Mouse (Mus musculus): ENCODE measurements around the gene Glod4. TPM values are rescaled to one million over a fixed set of nuclear protein-coding genes. Genes with fewer than 3 reads are reported as not detected.

Glod4 gene
- polyA plus RNA-seq, 1 experiment from 2014 or later = 126 TPM

- Histone ChIP-seq H3K27ac (ENCODE audit: low read length) (no peak overlapping the region), H3K9ac (ENCODE audit: low read length) (no peak overlapping the region), H3K4me2 (ENCODE audit: low read depth, low read length) (no peak overlapping the region), H3K27me3 (ENCODE audit: control insufficient read depth, insufficient read depth, low read depth, low read length) (no peaks in the 10 kb centered on the region), H3K4me1 (replicated peaks; ENCODE audit: control insufficient read depth, insufficient read depth, low read length) (peaks cover 7% of the 10 kb centered on the region), H3K9me3 (ENCODE audit: control insufficient read depth, low read length) (no peaks in the 10 kb centered on the region), H3K4me3 (ENCODE audit: low read length) (no peak overlapping the region), H3K36me3 (ENCODE audit: control insufficient read depth, insufficient read depth, low read length) (peaks cover 2% of the 10 kb centered on the region; the same call in 1 of the 2 replicates)
- ATAC-seq (ENCODE audit: low read depth) = no peak
- 86% methylated on average over 8 of the region's 8 CpGs for WGBS
Observed at GRCm38 (mm10) chr11:76093610-76094009, 149.9 kb downstream of the Glod4 start.

DNA sequence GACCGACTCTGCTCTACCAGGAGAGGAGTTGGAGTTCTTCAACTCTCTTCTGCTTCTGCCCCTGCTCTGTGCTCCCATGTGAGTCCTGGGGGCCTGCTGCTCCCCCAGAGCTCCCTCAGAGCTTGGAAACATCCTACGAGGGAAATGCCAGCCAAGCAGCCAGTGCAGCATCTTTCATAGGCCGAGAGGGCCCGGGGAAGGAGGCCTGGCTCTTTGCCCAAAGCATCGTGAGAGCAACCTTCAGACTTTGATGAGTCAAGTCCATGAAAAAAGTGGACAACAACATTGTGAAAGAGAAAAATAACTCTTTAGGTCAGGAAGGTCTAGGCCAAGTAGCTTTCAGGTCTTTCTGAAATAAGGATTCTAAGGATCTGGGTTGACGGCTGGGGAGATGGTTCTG is 153.7 kb downstream of the Glod4 start:
- Histone ChIP-seq H3K27ac (ENCODE audit: low read length) (no peak overlapping the region), H3K4me2 (ENCODE audit: low read depth, low read length) (no peak overlapping the region), H3K9me3 (ENCODE audit: control insufficient read depth, low read length) (no peaks in the 10 kb centered on the region), H3K36me3 (ENCODE audit: control insufficient read depth, insufficient read depth, low read length) (peaks cover 2% of the 10 kb centered on the region), H3K4me3 (ENCODE audit: low read length) (no peak overlapping the region), H3K9ac (ENCODE audit: low read length) (no peak overlapping the region), H3K4me1 (replicated peaks; ENCODE audit: control insufficient read depth, insufficient read depth, low read length) (peaks cover 4% of the 10 kb centered on the region; the same call in 1 of the 2 replicates), H3K27me3 (ENCODE audit: control insufficient read depth, insufficient read depth, low read depth, low read length) (no peaks in the 10 kb centered on the region)
- ATAC-seq (ENCODE audit: low read depth) = no peak
- WGBS = 58% methylated on average over 6 of the region's 6 CpGs

- Histone ChIP-seq H3K9me3 (ENCODE audit: control insufficient read depth, low read length) (no peaks in the 10 kb centered on the region), H3K4me3 (ENCODE audit: low read length) (no peak overlapping the region), H3K4me1 (replicated peaks; ENCODE audit: control insufficient read depth, insufficient read depth, low read length) (peaks cover 4% of the 10 kb centered on the region; the same call in 1 of the 2 replicates), H3K27ac (ENCODE audit: low read length) (no peak overlapping the region), H3K27me3 (ENCODE audit: control insufficient read depth, insufficient read depth, low read depth, low read length) (no peaks in the 10 kb centered on the region), H3K4me2 (ENCODE audit: low read depth, low read length) (no peak overlapping the region), H3K9ac (ENCODE audit: low read length) (no peak overlapping the region), H3K36me3 (ENCODE audit: control insufficient read depth, insufficient read depth, low read length) (peaks cover 2% of the 10 kb centered on the region)
- ATAC-seq (ENCODE audit: low read depth) = no peak
- 74% methylated on average over 4 of the region's 4 CpGs for WGBS
Observed at GRCm38 (mm10) chr11:76088506-76088905, 155.0 kb downstream of the Glod4 start.

GRCm38 (mm10) chr11:76085898-76086591 is 157.5 kb downstream of the Glod4 start:
- 75% methylated on average over 5 of the region's 5 CpGs for WGBS
- no peak overlapping the region for H3K27ac ChIP-seq (ENCODE audit: low read length)

GRCm38 (mm10) chr11:76084943-76085342 is 158.6 kb downstream of the Glod4 start:
- WGBS = 86% methylated on average over 1 of the region's 1 CpGs

More at GRCm38 (mm10) chr11:76085898-76086591, 157.5 kb downstream of the Glod4 start:
- Histone ChIP-seq H3K9me3 (ENCODE audit: control insufficient read depth, low read length) (no peaks in the 10 kb centered on the region), H3K9ac (ENCODE audit: low read length) (no peak overlapping the region), H3K27me3 (ENCODE audit: control insufficient read depth, insufficient read depth, low read depth, low read length) (no peaks in the 10 kb centered on the region), H3K4me1 (replicated peaks; ENCODE audit: control insufficient read depth, insufficient read depth, low read length) (no peaks in the 10 kb centered on the region), H3K4me3 (ENCODE audit: low read length) (no peak overlapping the region), H3K36me3 (ENCODE audit: control insufficient read depth, insufficient read depth, low read length) (peaks cover 6% of the 10 kb centered on the region), H3K4me2 (ENCODE audit: low read depth, low read length) (no peak overlapping the region)
- no peak for ATAC-seq (ENCODE audit: low read depth)

DNA sequence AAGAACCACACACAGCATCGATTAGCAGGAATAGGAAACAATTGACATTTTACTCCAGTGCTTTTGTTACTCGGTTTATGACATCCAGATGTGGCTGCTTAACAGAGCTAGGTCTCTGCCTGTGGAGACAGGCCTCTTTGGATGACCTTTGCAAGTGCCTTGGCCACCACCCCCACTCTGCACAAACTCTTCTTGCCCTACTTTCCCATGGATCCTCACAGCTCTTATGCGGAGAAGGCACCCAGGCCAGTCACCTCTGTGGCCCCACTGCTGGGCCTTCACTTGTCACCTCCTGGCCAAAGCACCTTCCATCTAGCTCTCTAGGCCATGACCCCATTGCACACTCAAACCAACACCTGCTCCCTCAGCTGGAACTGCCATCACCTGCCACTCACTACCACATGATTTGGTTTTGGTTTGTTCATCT is 159.6 kb downstream of the Glod4 start:
- Histone ChIP-seq H3K4me2 (ENCODE audit: low read depth, low read length) (no peak overlapping the region), H3K4me3 (ENCODE audit: low read length) (no peak overlapping the region), H3K27ac (ENCODE audit: low read length) (no peak overlapping the region), H3K4me1 (replicated peaks; ENCODE audit: control insufficient read depth, insufficient read depth, low read length) (0 out of 2 replicates have a peak, but pooled peaks cover 4% of the 10 kb centered on the region), H3K36me3 (ENCODE audit: control insufficient read depth, insufficient read depth, low read length) (peaks cover 6% of the 10 kb centered on the region; the same call in 1 of the 2 replicates), H3K9me3 (ENCODE audit: control insufficient read depth, low read length) (no peaks in the 10 kb centered on the region), H3K9ac (ENCODE audit: low read length) (no peak overlapping the region), H3K27me3 (ENCODE audit: control insufficient read depth, insufficient read depth, low read depth, low read length) (no peaks in the 10 kb centered on the region)
- 47% methylated on average over 3 of the region's 3 CpGs for WGBS
- ATAC-seq (ENCODE audit: low read depth) = no peak

More at GRCm38 (mm10) chr11:76084943-76085342, 158.6 kb downstream of the Glod4 start:
- no peak for ATAC-seq (ENCODE audit: low read depth)
- no peaks in the 10 kb centered on the region for H3K27me3 ChIP-seq (ENCODE audit: control insufficient read depth, insufficient read depth, low read depth, low read length)
- H3K4me3 ChIP-seq (ENCODE audit: low read length) = no peak overlapping the region
- H3K4me2 ChIP-seq (ENCODE audit: low read depth, low read length) = no peak overlapping the region
- H3K27ac ChIP-seq (ENCODE audit: low read length) = no peak overlapping the region
- H3K4me1 ChIP-seq (replicated peaks; ENCODE audit: control insufficient read depth, insufficient read depth, low read length) = 0 out of 2 replicates have a peak, but pooled peaks cover 4% of the 10 kb centered on the region
- H3K9ac ChIP-seq (ENCODE audit: low read length) = no peak overlapping the region
- no peaks in the 10 kb centered on the region for H3K9me3 ChIP-seq (ENCODE audit: control insufficient read depth, low read length)
- H3K36me3 ChIP-seq (ENCODE audit: control insufficient read depth, insufficient read depth, low read length) = peaks cover 6% of the 10 kb centered on the region; the same call in 1 of the 2 replicates

DNA sequence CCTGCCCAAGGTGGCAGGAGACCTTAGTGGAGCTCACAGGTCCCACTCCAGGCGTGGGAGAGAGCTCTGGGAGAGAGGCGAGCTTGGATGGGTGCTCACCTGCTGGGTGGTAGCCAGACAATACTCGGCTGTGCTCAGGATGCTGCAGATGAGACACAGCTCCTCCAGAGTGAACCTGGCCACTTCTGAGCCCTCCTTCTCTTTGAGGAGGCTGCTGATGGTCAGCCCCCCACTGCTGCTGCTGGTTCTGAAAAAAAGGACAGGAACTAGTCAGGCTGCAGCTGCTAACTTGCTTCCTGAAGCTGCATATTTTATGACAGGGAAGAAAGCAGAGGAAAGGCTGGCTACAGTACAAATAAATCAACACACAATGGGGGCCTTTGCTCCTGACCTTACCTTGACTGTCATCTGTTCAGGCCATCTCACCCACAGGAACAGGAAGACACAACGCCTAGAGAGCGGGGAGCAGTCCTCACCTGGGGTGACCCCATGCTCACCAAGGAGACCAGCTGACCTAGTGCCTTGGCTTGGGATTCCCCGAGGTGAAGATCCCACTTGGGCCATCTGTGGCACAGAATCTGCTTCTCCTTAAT is 162.4 kb downstream of the Glod4 start:
- Histone ChIP-seq H3K9ac (ENCODE audit: low read length) (no peak overlapping the region), H3K36me3 (ENCODE audit: control insufficient read depth, insufficient read depth, low read length) (peaks cover 6% of the 10 kb centered on the region), H3K27me3 (ENCODE audit: control insufficient read depth, insufficient read depth, low read depth, low read length) (no peaks in the 10 kb centered on the region), H3K4me2 (ENCODE audit: low read depth, low read length) (no peak overlapping the region), H3K4me3 (ENCODE audit: low read length) (no peak overlapping the region), H3K9me3 (ENCODE audit: control insufficient read depth, low read length) (no peaks in the 10 kb centered on the region), H3K27ac (ENCODE audit: low read length) (peak overlapping the region; percentile 65), H3K4me1 (replicated peaks; ENCODE audit: control insufficient read depth, insufficient read depth, low read length) (0 out of 2 replicates have a peak, but pooled peaks cover 4% of the 10 kb centered on the region)
- WGBS = 69% methylated on average over 6 of the region's 6 CpGs
- peak; percentile 71 for ATAC-seq (ENCODE audit: low read depth)

DNA sequence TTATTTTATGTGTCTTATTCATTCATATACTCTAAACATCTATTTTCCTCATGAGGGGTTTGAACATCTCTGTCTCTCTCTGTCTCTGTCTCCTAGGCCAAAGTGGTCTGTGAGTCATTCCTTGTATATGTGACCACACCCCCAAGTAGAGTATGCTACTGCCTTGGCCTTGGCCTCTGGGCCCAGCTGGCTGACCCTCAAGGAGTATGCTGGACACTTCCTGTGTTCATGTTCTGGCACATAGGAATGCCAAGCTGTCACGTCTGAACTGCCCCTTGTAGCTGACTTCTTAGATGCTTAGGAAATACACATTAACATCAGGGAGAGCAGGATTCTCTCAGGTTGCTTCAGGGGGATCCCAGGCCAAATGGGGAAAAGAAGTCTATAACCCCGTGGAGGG is 163.2 kb downstream of the Glod4 start:
- peak; percentile 47 for ATAC-seq (ENCODE audit: low read depth)
- Histone ChIP-seq H3K9ac (ENCODE audit: low read length) (no peak overlapping the region), H3K4me2 (ENCODE audit: low read depth, low read length) (no peak overlapping the region), H3K4me3 (ENCODE audit: low read length) (no peak overlapping the region), H3K27ac (ENCODE audit: low read length) (peak overlapping the region; percentile 65), H3K4me1 (replicated peaks; ENCODE audit: control insufficient read depth, insufficient read depth, low read length) (peaks cover 5% of the 10 kb centered on the region; the same call in 1 of the 2 replicates), H3K9me3 (ENCODE audit: control insufficient read depth, low read length) (no peaks in the 10 kb centered on the region), H3K36me3 (ENCODE audit: control insufficient read depth, insufficient read depth, low read length) (peaks cover 6% of the 10 kb centered on the region), H3K27me3 (ENCODE audit: control insufficient read depth, insufficient read depth, low read depth, low read length) (no peaks in the 10 kb centered on the region)
- 35% methylated on average over 2 of the region's 2 CpGs for WGBS

GRCm38 (mm10) chr11:76077341-76077740 is 166.2 kb downstream of the Glod4 start:
- 87% methylated on average over 6 of the region's 6 CpGs for WGBS
- ATAC-seq (ENCODE audit: low read depth) = no peak

More at GRCm38 (mm10) chr11:76077341-76077740, 166.2 kb downstream of the Glod4 start:
- Histone ChIP-seq H3K4me3 (ENCODE audit: low read length) (no peak overlapping the region), H3K9me3 (ENCODE audit: control insufficient read depth, low read length) (no peaks in the 10 kb centered on the region), H3K36me3 (ENCODE audit: control insufficient read depth, insufficient read depth, low read length) (peaks cover 6% of the 10 kb centered on the region), H3K4me2 (ENCODE audit: low read depth, low read length) (no peak overlapping the region), H3K4me1 (replicated peaks; ENCODE audit: control insufficient read depth, insufficient read depth, low read length) (peaks cover 13% of the 10 kb centered on the region; the same call in 1 of the 2 replicates), H3K9ac (ENCODE audit: low read length) (no peak overlapping the region), H3K27ac (ENCODE audit: low read length) (no peak overlapping the region), H3K27me3 (ENCODE audit: control insufficient read depth, insufficient read depth, low read depth, low read length) (no peaks in the 10 kb centered on the region)

Measured in lung, embryonic 16.5 days (tissue).